Mouse (Mus musculus): ENCODE results near the gene Slc6a9.

GRCm38 (mm10) chr4:117893376-117893775, 59.1 kb downstream of the Slc6a9 start:
- no peak for TF ChIP-seq CTCF (IDR thresholded peaks at IDR 0.05; ENCODE audit: control insufficient read depth, insufficient read depth, low read length)
- TF ChIP-seq POLR2A (IDR thresholded peaks at IDR 0.05; ENCODE audit: borderline replicate concordance, control insufficient read depth, low read depth, low read length): no peak
